Mouse (Mus musculus) hindbrain, embryonic 11.5 days (tissue): ENCODE measurements at regions not wholly inside any gene's neighbourhood (a gene's known extent, or its start where the extent isn't known, plus 50 kb on each side); places are given as distances from the start of the nearest gene placed in this dataset.

Experiments
- ATAC-seq: fragments of 200-750 bp; cut with Nextera tagmentation; 2 replicates; pipeline ENCODE4 v1.8.0; 2017; ENCODE audit warnings: mild to moderate bottlenecking, moderate TSS enrichment, moderate library complexity; ENCODE audit not compliant: low FRiP score
- DNase-seq: peaks from one replicate; pipeline ENCODE4 v3.0.0-alpha.2; 2015; ENCODE audit warnings: low spot score
- H3K27ac ChIP-seq: fragments of 300-500 bp; sonication (generic); 2 replicates; pipeline ENCODE4 v1.5.1; 2014; ENCODE audit warnings: mild to moderate bottlenecking, low read depth, low read length
- H3K27me3 ChIP-seq: fragments of 300-500 bp; sonication (generic); 2 replicates; pipeline ENCODE4 v1.6.1; 2014; ENCODE audit warnings: mild to moderate bottlenecking, low read length, moderate library complexity, mixed read lengths; ENCODE audit not compliant: control insufficient read depth, insufficient read depth
- H3K36me3 ChIP-seq: fragments of 300-500 bp; sonication (generic); 2 replicates; pipeline ENCODE4 v1.6.1; 2014; ENCODE audit warnings: mild to moderate bottlenecking, low read length, moderate library complexity, mixed read lengths; ENCODE audit not compliant: control insufficient read depth, insufficient read depth
- H3K4me1 ChIP-seq: fragments of 300-500 bp; sonication (generic); replicated peaks from 2 replicates; pipeline ENCODE4 v1.6.1; 2014; ENCODE audit warnings: low read length, mixed read lengths; ENCODE audit not compliant: control insufficient read depth, insufficient read depth
- H3K4me2 ChIP-seq: fragments of 300-500 bp; sonication (generic); replicated peaks from 2 replicates; pipeline ENCODE4 v1.6.1; 2014; ENCODE audit warnings: mild to moderate bottlenecking, low read depth, low read length
- H3K4me3 ChIP-seq: fragments of 300-500 bp; sonication (generic); 2 replicates; pipeline ENCODE4 v1.5.1; 2014; ENCODE audit warnings: low read depth, low read length
- H3K9ac ChIP-seq: fragments of 300-500 bp; sonication (generic); 2 replicates; pipeline ENCODE4 v1.6.1; 2014; ENCODE audit warnings: low read depth, low read length
- H3K9me3 ChIP-seq: fragments of 300-500 bp; sonication (generic); 2 replicates; pipeline ENCODE4 v1.6.1; 2016; ENCODE audit warnings: low read length; ENCODE audit not compliant: control insufficient read depth
- WGBS: fragments of 180-500 bp; shearing (Covaris S2); extraction: QIAGEN DNeasy Blood & Tissue Kit; methylation state at CpG from one replicate; pipeline ENCODE4 v1.1.7; 2014; 5-methylcytosine and 5-hydroxymethylcytosine counted together

- Histone ChIP-seq H3K4me1 (no peaks in the 10 kb centered on the region), H3K9me3 (no peaks in the 10 kb centered on the region), H3K36me3 (no peaks in the 10 kb centered on the region), H3K4me3 (no peak overlapping the region), H3K27me3 (no peaks in the 10 kb centered on the region), H3K4me2 (no peak overlapping the region), H3K9ac (no peak overlapping the region), H3K27ac (no peak overlapping the region)
- 77% methylated on average over 2 of the region's 2 CpGs for WGBS
- no peak for DNase-seq
- no peak for ATAC-seq
Observed at GRCm38 (mm10) chr8:56724607-56725006, 173.7 kb downstream of the Fbxo8 start.

GRCm38 (mm10) chr8:56733318-56733717 is 182.4 kb downstream of the Fbxo8 start:
- Histone ChIP-seq H3K9me3 (no peaks in the 10 kb centered on the region), H3K4me3 (no peak overlapping the region), H3K4me2 (no peak overlapping the region), H3K27me3 (no peaks in the 10 kb centered on the region), H3K9ac (no peak overlapping the region), H3K27ac (no peak overlapping the region), H3K4me1 (no peaks in the 10 kb centered on the region), H3K36me3 (no peaks in the 10 kb centered on the region)
- ATAC-seq: no peak
- no peak for DNase-seq
- 85% methylated on average over 6 of the region's 6 CpGs for WGBS

GRCm38 (mm10) chr8:56735021-56735420 is 184.1 kb downstream of the Fbxo8 start:
- WGBS: 81% methylated on average over 2 of the region's 2 CpGs
- ATAC-seq: no peak
- H3K27ac ChIP-seq: no peak overlapping the region

GRCm38 (mm10) chr8:56767034-56767433 is 216.1 kb downstream of the Fbxo8 start:
- no peak for ATAC-seq

More at GRCm38 (mm10) chr8:56735021-56735420, 184.1 kb downstream of the Fbxo8 start:
- no peak overlapping the region for H3K9ac ChIP-seq
- no peak for DNase-seq
- no peaks in the 10 kb centered on the region for H3K9me3 ChIP-seq
- H3K4me2 ChIP-seq: no peak overlapping the region
- no peaks in the 10 kb centered on the region for H3K27me3 ChIP-seq
- no peaks in the 10 kb centered on the region for H3K4me1 ChIP-seq
- no peaks in the 10 kb centered on the region for H3K36me3 ChIP-seq
- no peak overlapping the region for H3K4me3 ChIP-seq

GRCm38 (mm10) chr8:56784441-56784840 is 233.6 kb downstream of the Fbxo8 start:
- no peak overlapping the region for H3K27ac ChIP-seq
- ATAC-seq (no peak), DNase-seq (no peak)
- WGBS: 68% methylated on average over 2 of the region's 2 CpGs
- H3K36me3 ChIP-seq: no peaks in the 10 kb centered on the region
- no peak overlapping the region for H3K4me3 ChIP-seq
- no peak overlapping the region for H3K4me2 ChIP-seq
- H3K27me3 ChIP-seq: no peaks in the 10 kb centered on the region
- H3K9me3 ChIP-seq: no peaks in the 10 kb centered on the region
- H3K9ac ChIP-seq: no peak overlapping the region
- H3K4me1 ChIP-seq: no peaks in the 10 kb centered on the region

More at GRCm38 (mm10) chr8:56767034-56767433, 216.1 kb downstream of the Fbxo8 start:
- no peak for DNase-seq
- H3K4me3 ChIP-seq: no peak overlapping the region
- no peaks in the 10 kb centered on the region for H3K27me3 ChIP-seq
- no peak overlapping the region for H3K27ac ChIP-seq
- 81% methylated on average over 5 of the region's 5 CpGs for WGBS
- no peaks in the 10 kb centered on the region for H3K4me1 ChIP-seq
- no peaks in the 10 kb centered on the region for H3K9me3 ChIP-seq
- no peak overlapping the region for H3K4me2 ChIP-seq
- no peak overlapping the region for H3K9ac ChIP-seq
- no peaks in the 10 kb centered on the region for H3K36me3 ChIP-seq

- H3K9ac ChIP-seq: no peak overlapping the region
- 83% methylated on average over 2 of the region's 2 CpGs for WGBS
- no peaks in the 10 kb centered on the region for H3K27me3 ChIP-seq
- H3K4me3 ChIP-seq: no peak overlapping the region
- ATAC-seq (no peak), DNase-seq (no peak)
- no peaks in the 10 kb centered on the region for H3K36me3 ChIP-seq
- H3K9me3 ChIP-seq: no peaks in the 10 kb centered on the region
- H3K4me1 ChIP-seq: no peaks in the 10 kb centered on the region
- no peak overlapping the region for H3K27ac ChIP-seq
- no peak overlapping the region for H3K4me2 ChIP-seq
Observed at GRCm38 (mm10) chr8:56789549-56790270, 238.8 kb downstream of the Fbxo8 start.

GRCm38 (mm10) chr8:56832651-56833050 is 281.8 kb downstream of the Fbxo8 start:
- Histone ChIP-seq H3K4me3 (no peak overlapping the region), H3K9ac (no peak overlapping the region), H3K4me2 (no peak overlapping the region), H3K9me3 (no peaks in the 10 kb centered on the region), H3K36me3 (no peaks in the 10 kb centered on the region), H3K4me1 (no peaks in the 10 kb centered on the region), H3K27ac (no peak overlapping the region), H3K27me3 (no peaks in the 10 kb centered on the region)
- WGBS: 81% methylated on average over 5 of the region's 5 CpGs
- DNase-seq (no peak), ATAC-seq (no peak)

GRCm38 (mm10) chr8:56833129-56833528 is 282.2 kb downstream of the Fbxo8 start:
- DNase-seq (no peak), ATAC-seq (no peak)

GRCm38 (mm10) chr8:56883449-56883848 is 332.6 kb downstream of the Fbxo8 start:
- no peak for DNase-seq
- H3K27ac ChIP-seq: no peak overlapping the region
- ATAC-seq: no peak

More at GRCm38 (mm10) chr8:56833129-56833528, 282.2 kb downstream of the Fbxo8 start:
- Histone ChIP-seq H3K9ac (no peak overlapping the region), H3K4me2 (no peak overlapping the region), H3K9me3 (no peaks in the 10 kb centered on the region), H3K36me3 (no peaks in the 10 kb centered on the region), H3K4me1 (no peaks in the 10 kb centered on the region), H3K4me3 (no peak overlapping the region), H3K27ac (no peak overlapping the region), H3K27me3 (no peaks in the 10 kb centered on the region)
- 47% methylated on average over 4 of the region's 4 CpGs for WGBS

More at GRCm38 (mm10) chr8:56883449-56883848, 332.6 kb downstream of the Fbxo8 start:
- 57% methylated on average over 8 of the region's 8 CpGs for WGBS
- Histone ChIP-seq H3K9me3 (no peaks in the 10 kb centered on the region), H3K36me3 (no peaks in the 10 kb centered on the region), H3K27me3 (no peaks in the 10 kb centered on the region), H3K4me1 (no peaks in the 10 kb centered on the region), H3K9ac (no peak overlapping the region), H3K4me2 (no peak overlapping the region), H3K4me3 (no peak overlapping the region)
